Mouse (Mus musculus) ES-E14 (cell line): ENCODE measurements around the gene Rabep2. TPM values are rescaled to one million over a fixed set of nuclear protein-coding genes. Genes with fewer than 3 reads are reported as not detected.

Experiments used
- DNase-seq: peaks from one replicate; pipeline ENCODE4 v3.0.0-alpha.2; 2013; ENCODE audit warnings: low read depth, low spot score
- H3K27ac ChIP-seq: 2 replicates; pipeline ENCODE4 v1.5.1; 2012; ENCODE audit warnings: low read depth, mild to moderate bottlenecking, low read length, moderate library complexity, mixed read lengths; ENCODE audit not compliant: poor library complexity, insufficient read depth, severe bottlenecking
- H3K36me3 ChIP-seq: 2 replicates; pipeline ENCODE4 v1.6.1; 2012; ENCODE audit warnings: mild to moderate bottlenecking, low read length, moderate library complexity, mixed read lengths; ENCODE audit not compliant: control insufficient read depth, poor library complexity, insufficient read depth, severe bottlenecking
- H3K4me1 ChIP-seq, 2 experiments: fragments of 150-350 bp in 1 of 2; sonication (generic) in 1 of 2; 2 replicates each; pipeline ENCODE4 v1.6.1; 2012; ENCODE audit warnings: low read length in 2 of 2, mild to moderate bottlenecking in 1 of 2, mixed read lengths in 1 of 2; ENCODE audit not compliant: control insufficient read depth in 2 of 2, insufficient read depth in 2 of 2, poor library complexity in 1 of 2
- H3K4me3 ChIP-seq, 2 experiments: fragments of 150-350 bp in 1 of 2; sonication (generic) in 1 of 2; 2 replicates each; pipeline ENCODE4 v1.5.1; 2012; ENCODE audit warnings: low read length in 2 of 2, low read depth in 1 of 2, mild to moderate bottlenecking in 1 of 2, mixed read lengths in 1 of 2; ENCODE audit not compliant: insufficient read depth in 1 of 2, poor library complexity in 1 of 2, severe bottlenecking in 1 of 2
- H3K9ac ChIP-seq: 2 replicates; pipeline ENCODE4 v1.6.1; 2012; ENCODE audit warnings: low read depth, mild to moderate bottlenecking, low read length, mixed read lengths; ENCODE audit not compliant: poor library complexity, insufficient read depth, severe bottlenecking
- H3K9me3 ChIP-seq: fragments of 150-350 bp; sonication (generic); 2 replicates; pipeline ENCODE4 v1.6.1; 2012; ENCODE audit warnings: low read depth, mild to moderate bottlenecking, low read length; ENCODE audit not compliant: control insufficient read depth, insufficient read depth
- CHD2 ChIP-seq: IDR thresholded peaks from 2 replicates; pipeline ENCODE4 v1.6.1; 2014; ENCODE audit warnings: mild to moderate bottlenecking, low read depth, low read length, inconsistent platforms
- HCFC1 ChIP-seq: IDR thresholded peaks from 2 replicates; pipeline ENCODE4 v1.6.1; 2012; ENCODE audit warnings: low read length, inconsistent platforms, borderline replicate concordance; ENCODE audit not compliant: insufficient read depth
- MAFK ChIP-seq: IDR thresholded peaks from 2 replicates; pipeline ENCODE4 v1.6.1; 2014; ENCODE audit warnings: mild to moderate bottlenecking, low read depth, low read length, inconsistent platforms; ENCODE audit not compliant: insufficient read depth
- ZC3H11A ChIP-seq: IDR thresholded peaks from 2 replicates; pipeline ENCODE4 v1.6.1; 2012; ENCODE audit warnings: low read depth, mild to moderate bottlenecking, inconsistent platforms, low read length, borderline replicate concordance
- ZNF384 ChIP-seq: IDR thresholded peaks from 2 replicates; pipeline ENCODE4 v1.6.1; 2012; ENCODE audit warnings: low read depth, low read length, inconsistent platforms
- in situ Hi-C, 2 experiments: fragments of 600-800 bp; cut with MboI; formaldehyde crosslinking; loops; one replicate each; pipeline ENCODE4 v1.15.1; 2025; ENCODE audit warnings: low sequenced_read_pairs in 2 of 2, inconsistent platforms in 1 of 2; ENCODE audit not compliant: unreplicated experiment in 2 of 2
- total RNA-seq: library from RNA; depleted of rRNA; stranded (reverse); fragments of 300-350 nt; gene quantifications from 2 replicates; pipeline ENCODE4 v1.2.3, GENCODE M21; 2012

Rabep2 gene
- total RNA-seq, 1 experiment: 22.1 TPM

DNA sequence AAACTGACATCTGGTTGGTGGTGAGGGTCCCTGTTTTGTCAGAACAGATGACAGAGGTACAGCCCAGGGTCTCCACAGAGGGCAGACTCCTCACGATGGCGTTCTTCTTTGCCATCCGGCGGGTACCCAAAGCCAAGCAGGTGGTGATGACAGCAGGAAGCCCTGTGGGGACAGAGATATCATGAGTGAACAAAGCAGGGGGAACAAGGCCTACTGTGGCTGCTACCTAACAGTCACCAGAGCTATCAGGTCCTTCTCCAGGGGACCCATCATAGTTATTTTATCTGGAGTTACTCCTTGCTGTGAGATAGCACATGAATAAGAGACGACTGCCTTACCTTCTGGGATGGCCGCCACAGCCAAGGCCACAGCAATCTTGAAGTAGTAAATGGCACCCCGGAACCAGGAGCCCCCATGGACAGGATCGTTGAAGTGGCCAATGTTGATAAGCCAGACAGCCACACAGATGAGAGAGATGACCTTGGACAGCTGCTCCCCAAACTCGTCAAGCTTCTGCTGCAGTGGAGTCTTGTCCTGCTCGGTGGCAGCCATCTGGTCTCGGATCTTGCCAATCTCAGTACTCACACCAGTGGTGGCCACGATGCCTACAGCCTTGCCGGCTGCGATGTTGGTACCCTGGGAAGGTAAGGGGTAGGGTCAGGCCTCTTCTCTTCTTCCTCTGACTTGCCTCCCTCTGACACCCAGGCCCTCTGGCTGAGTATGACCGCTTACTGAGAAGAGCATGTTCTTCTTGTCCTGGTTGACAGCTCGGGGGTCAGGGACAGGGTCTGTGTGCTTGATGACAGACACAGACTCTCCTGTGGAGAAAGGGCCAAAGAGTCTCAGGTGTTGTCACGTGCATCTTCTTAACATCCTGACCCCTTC, 28.1 kb downstream of the Rabep2 start:
- TF ChIP-seq MAFK: no peak
- no peak for TF ChIP-seq ZNF384
- no peak for TF ChIP-seq ZC3H11A
- no peak for TF ChIP-seq HCFC1
- no peak for TF ChIP-seq CHD2
- Histone ChIP-seq H3K9me3 (no peaks in the 10 kb centered on the region), H3K4me1 (peaks cover 0 to 6% of the 10 kb centered on the region in 2 experiments; a peak in 1 of 4 replicates), H3K9ac (no peak overlapping the region), H3K27ac (no peak overlapping the region), H3K36me3 (no peaks in the 10 kb centered on the region), H3K4me3 (no peak overlapping the region)
- in situ Hi-C loops: no loop called here
- no peak for DNase-seq

DNA sequence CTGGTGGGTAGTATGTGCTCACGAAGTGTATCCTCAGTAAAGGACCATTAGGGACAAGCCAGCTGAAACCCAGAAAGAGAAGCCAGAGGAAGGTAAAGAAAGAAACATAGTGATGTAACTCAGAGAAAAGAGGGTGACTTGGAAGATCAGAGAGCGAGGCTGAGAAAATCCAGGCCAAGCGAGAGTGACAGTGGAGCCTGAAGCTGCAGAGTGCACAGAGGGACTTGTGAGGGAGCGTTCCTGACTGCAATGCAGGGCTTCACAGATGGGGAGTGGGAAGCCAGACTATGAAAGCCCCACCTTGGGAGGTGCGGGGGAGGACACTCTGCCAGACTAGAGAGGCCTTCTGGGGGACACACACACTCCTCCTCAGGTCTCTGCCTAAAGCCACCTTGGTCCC, 29.7 kb downstream of the Rabep2 start:
- H3K4me3 ChIP-seq: no peak overlapping the region
- no peak for DNase-seq
- H3K4me1 ChIP-seq: peaks cover 0 to 9% of the 10 kb centered on the region in 2 experiments; a peak in 1 of 4 replicates
- no peaks in the 10 kb centered on the region for H3K36me3 ChIP-seq
- no peaks in the 10 kb centered on the region for H3K9me3 ChIP-seq
- H3K9ac ChIP-seq: no peak overlapping the region
- in situ Hi-C loops: no loop called here
- TF ChIP-seq ZNF384: no peak
- TF ChIP-seq CHD2: no peak
- TF ChIP-seq MAFK: no peak
- no peak for TF ChIP-seq ZC3H11A
- TF ChIP-seq HCFC1: no peak
- H3K27ac ChIP-seq: no peak overlapping the region

DNA sequence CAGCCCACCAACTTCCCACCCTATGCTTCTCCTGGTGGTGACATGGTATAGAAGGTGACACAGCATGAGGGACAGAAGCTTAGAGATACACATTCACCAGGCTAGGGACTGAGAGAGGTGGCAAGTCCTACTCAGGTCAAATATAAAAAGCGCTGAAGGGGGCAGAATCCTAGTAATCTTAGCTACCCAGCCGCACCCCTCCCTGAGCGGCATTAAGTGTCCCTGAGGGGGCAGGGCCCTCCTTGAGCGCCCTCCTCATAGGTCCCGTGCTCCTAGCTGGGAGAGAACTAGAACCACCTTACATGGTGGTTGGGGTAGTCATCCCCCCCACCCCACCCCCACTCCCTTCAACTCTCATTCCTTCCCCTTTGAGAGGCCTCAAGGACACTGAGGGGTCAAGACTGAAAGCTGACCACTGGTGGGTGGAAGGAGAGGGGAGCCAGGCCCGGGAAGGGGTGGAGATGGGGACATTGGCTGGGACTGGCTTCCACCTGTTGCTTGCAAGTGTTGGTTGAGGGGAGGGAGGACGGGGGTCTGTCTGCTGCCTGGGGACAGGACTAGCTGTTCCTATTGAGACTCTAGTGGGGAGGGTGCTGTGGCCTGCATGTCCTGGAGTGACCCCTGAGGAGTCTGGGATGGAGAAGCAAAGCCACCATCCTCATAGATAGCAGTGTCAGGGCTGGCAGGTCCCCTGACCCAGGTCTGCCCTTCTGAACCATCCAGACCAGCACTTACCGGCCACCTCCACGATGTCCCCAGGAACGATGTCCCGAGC, 30.5 kb downstream of the Rabep2 start:
- no peak for TF ChIP-seq ZC3H11A
- H3K4me3 ChIP-seq: no peak overlapping the region
- no peak overlapping the region for H3K9ac ChIP-seq
- H3K4me1 ChIP-seq: peaks cover 0 to 15% of the 10 kb centered on the region in 2 experiments; a peak in 1 of 4 replicates
- in situ Hi-C loops: no loop called here
- DNase-seq: no peak
- H3K27ac ChIP-seq: no peak overlapping the region
- H3K9me3 ChIP-seq: no peaks in the 10 kb centered on the region
- H3K36me3 ChIP-seq: no peaks in the 10 kb centered on the region

DNA sequence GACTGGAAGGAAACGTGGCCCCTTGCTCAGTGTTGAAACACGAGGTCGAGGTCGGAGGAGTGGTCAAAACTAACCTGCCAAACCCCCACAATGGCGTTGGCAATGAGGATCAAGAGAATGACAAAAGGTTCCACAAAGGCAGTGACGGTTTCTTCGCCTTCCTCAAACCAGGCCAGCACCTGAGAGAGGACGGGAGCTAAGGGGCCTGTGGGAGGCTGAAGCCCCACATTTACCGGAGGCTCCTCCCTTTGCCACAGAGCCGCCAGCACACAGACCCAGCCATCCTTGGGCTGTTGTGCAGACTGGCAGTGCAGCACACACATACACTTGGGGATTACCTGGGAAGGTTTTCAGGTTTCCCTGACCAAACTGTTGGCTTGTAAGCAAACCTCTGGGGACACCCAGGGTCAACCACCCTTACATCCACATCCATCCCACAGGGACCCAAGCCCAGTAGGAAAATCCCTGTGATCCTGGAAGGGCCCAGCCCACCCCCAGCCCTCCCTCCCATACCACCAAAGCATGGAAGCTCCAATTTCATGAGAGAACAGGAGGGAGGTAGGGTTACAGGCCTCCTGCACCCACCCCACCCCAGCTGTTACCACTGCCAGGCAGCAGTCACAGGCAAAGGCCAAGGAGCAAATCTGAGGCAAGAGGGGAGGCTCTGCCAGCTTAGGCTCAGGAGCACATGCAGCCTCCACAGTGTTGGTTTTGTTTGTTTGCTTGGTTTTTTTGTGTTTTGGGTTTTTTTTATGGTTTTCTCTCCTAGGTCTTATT, 32.3 kb downstream of the Rabep2 start:
- Histone ChIP-seq H3K27ac (no peak overlapping the region), H3K4me3 (no peak overlapping the region), H3K4me1 (peaks cover 3 to 30% of the 10 kb centered on the region in 2 experiments; a peak in 3 of 4 replicates), H3K36me3 (no peaks in the 10 kb centered on the region), H3K9ac (no peak overlapping the region), H3K9me3 (no peaks in the 10 kb centered on the region)
- TF ChIP-seq CHD2: no peak
- no peak for TF ChIP-seq MAFK
- no peak for TF ChIP-seq ZNF384
- no peak for TF ChIP-seq HCFC1
- TF ChIP-seq ZC3H11A: no peak
- DNase-seq: no peak
- in situ Hi-C loops: no loop called here
